Mouse (Mus musculus) hindbrain, postnatal 0 days (tissue): ENCODE measurements around the gene Spint2. TPM values are rescaled to one million over a fixed set of nuclear protein-coding genes. Genes with fewer than 3 reads are reported as not detected.
A peak's percentile ranks its signal among the peaks of the same experiment; 100 is the strongest.

ENCODE experiments used
- ATAC-seq: fragments of 200-750 bp; cut with Nextera tagmentation; 2 replicates; pipeline ENCODE4 v1.8.0; 2017; ENCODE audit warnings: mild to moderate bottlenecking, moderate TSS enrichment, moderate library complexity
- DNase-seq: peaks from one replicate; pipeline ENCODE4 v3.0.0-alpha.2; 2015; ENCODE audit warnings: low spot score
- H3K27ac ChIP-seq: fragments of 300-500 bp; sonication (generic); 2 replicates; pipeline ENCODE4 v1.5.1; 2014; ENCODE audit warnings: mild to moderate bottlenecking
- H3K27me3 ChIP-seq: fragments of 300-500 bp; sonication (generic); 2 replicates; pipeline ENCODE4 v1.6.1; 2014; ENCODE audit warnings: low read length, mixed read lengths; ENCODE audit not compliant: insufficient read depth
- H3K36me3 ChIP-seq: fragments of 300-500 bp; sonication (generic); 2 replicates; pipeline ENCODE4 v1.6.1; 2014; ENCODE audit warnings: low read length, mixed read lengths; ENCODE audit not compliant: insufficient read depth
- H3K4me1 ChIP-seq: fragments of 300-500 bp; sonication (generic); 2 replicates; pipeline ENCODE4 v1.6.1; 2014; ENCODE audit warnings: antibody characterized with exemption, low read length, mixed read lengths; ENCODE audit not compliant: insufficient read depth
- H3K4me2 ChIP-seq: fragments of 300-500 bp; sonication (generic); 2 replicates; pipeline ENCODE4 v1.6.1; 2014; ENCODE audit warnings: low read depth, mild to moderate bottlenecking, low read length, moderate library complexity, mixed read lengths
- H3K4me3 ChIP-seq: fragments of 300-500 bp; sonication (generic); 2 replicates; pipeline ENCODE4 v1.5.1; 2014; ENCODE audit warnings: low read length
- H3K9ac ChIP-seq: fragments of 300-500 bp; sonication (generic); replicated peaks from 2 replicates; pipeline ENCODE4 v1.6.1; 2014; ENCODE audit warnings: mild to moderate bottlenecking, low read length, moderate library complexity, mixed read lengths
- H3K9me3 ChIP-seq: fragments of 300-500 bp; sonication (generic); 2 replicates; pipeline ENCODE4 v1.6.1; 2016; ENCODE audit warnings: low read length, mixed read lengths
- CTCF ChIP-seq: IDR thresholded peaks from 2 replicates; pipeline ENCODE4 v1.5.1; 2016; ENCODE audit warnings: antibody characterized with exemption, control low read depth, low read depth
- WGBS: fragments of 180-500 bp; shearing (Covaris S2); extraction: QIAGEN DNeasy Blood & Tissue Kit; methylation state at CpG from one replicate; pipeline ENCODE4 v1.1.7; 2014; 5-methylcytosine and 5-hydroxymethylcytosine counted together
- polyA plus RNA-seq: library from polyadenylated mRNA; unstranded; fragments of >200 nt; fragmentation: Nextera tagmentation; extraction: Ambion mirVana; gene quantifications from 2 replicates; pipeline ENCODE4 v1.2.1, GENCODE M21; 2015
- total RNA-seq: library from RNA; depleted of rRNA; stranded (reverse); fragments of >200 nt; gene quantifications from 2 replicates; pipeline ENCODE4 v1.2.3, GENCODE M21; 2014

Gene Spint2
- total and polyA plus RNA-seq, 2 experiments from 2014 or later = 38.6 to 133 TPM

DNA sequence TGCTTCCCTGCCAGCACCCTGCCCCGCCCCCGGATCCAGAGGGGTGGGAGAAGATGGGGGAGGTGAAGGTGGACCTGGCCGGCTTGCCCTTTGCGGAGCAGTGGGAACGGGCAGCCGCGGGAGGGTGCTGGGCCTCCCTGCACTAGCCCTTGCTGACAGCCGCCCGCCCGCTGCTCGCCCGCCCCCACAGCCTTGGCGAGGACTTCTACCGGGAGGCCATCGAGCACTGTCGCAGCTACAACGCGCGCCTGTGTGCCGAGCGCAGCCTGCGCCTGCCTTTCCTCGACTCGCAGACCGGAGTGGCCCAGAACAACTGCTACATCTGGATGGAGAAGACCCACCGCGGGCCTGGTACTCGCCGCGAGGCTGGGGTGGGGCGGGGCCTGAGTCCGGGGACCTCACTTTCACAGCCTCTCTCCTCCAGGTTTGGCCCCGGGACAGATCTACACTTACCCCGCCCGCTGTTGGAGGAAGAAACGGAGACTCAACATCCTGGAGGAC is 27.6 kb upstream of the Spint2 start:
- TF ChIP-seq CTCF = no peak
- Histone ChIP-seq H3K27me3 (no peaks in the 10 kb centered on the region), H3K9ac (peak overlapping the region; percentile 72), H3K4me1 (peaks cover 18% of the 10 kb centered on the region; the same call in 1 of the 2 replicates), H3K36me3 (no peaks in the 10 kb centered on the region), H3K4me2 (peak overlapping the region; percentile 69), H3K27ac (peak overlapping the region; percentile 13; the same call in 1 of the 2 replicates), H3K9me3 (no peaks in the 10 kb centered on the region), H3K4me3 (peak overlapping the region; percentile 70)
- under 1% methylated on average over 35 of the region's 36 CpGs for WGBS
- ATAC-seq = no peak
- no peak for DNase-seq

DNA sequence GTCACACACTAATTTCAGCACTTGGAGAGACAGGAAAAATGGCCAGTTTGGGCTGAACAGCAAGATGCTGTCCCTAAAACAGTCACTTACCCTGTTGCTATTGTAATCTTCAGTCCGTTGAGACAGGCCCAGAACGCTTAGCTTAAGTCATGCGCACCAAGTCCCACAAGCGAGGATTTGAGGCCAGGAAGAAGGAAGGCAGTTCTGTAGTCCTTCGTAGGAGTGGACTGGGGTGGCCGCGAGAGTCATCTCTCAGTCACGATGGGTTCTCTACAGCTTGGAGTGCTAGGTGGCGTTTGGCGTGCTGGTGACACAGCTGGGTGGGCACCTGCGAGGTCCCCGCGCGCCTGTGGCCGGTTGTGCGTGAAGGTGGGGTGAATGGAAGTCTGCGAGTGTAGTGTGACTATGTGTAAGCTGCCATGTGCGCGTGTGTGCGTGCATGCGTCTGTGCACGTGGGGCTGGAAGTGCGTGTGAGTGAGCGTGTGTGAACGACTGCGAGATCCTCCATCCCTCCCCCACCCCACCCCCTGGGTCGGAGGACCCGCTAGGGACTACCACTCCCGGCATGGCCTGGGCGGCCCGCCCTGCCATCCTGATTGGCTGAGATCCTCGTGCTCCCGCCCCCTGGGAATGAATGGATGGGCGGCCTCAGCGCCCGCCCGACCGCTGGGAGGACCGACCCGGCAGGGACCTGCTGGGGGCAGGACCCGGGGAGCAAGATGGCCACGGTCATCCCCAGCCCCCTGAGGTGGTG is 25.8 kb upstream of the Spint2 start:
- no peaks in the 10 kb centered on the region for H3K27me3 ChIP-seq
- peak overlapping the region; percentile 76 for H3K27ac ChIP-seq
- peak; percentile 85 for ATAC-seq
- H3K4me1 ChIP-seq = peaks cover 6% of the 10 kb centered on the region; the same call in 1 of the 2 replicates
- TF ChIP-seq CTCF = peak; percentile 3; the same call in 1 of the 2 replicates
- peak; percentile 95 for DNase-seq
- peak overlapping the region; percentile 70 for H3K4me3 ChIP-seq
- peak overlapping the region; percentile 69 for H3K4me2 ChIP-seq
- no peaks in the 10 kb centered on the region for H3K36me3 ChIP-seq
- no peaks in the 10 kb centered on the region for H3K9me3 ChIP-seq
- H3K9ac ChIP-seq = peak overlapping the region; percentile 72
- 1% methylated on average over 42 of the region's 42 CpGs for WGBS

DNA sequence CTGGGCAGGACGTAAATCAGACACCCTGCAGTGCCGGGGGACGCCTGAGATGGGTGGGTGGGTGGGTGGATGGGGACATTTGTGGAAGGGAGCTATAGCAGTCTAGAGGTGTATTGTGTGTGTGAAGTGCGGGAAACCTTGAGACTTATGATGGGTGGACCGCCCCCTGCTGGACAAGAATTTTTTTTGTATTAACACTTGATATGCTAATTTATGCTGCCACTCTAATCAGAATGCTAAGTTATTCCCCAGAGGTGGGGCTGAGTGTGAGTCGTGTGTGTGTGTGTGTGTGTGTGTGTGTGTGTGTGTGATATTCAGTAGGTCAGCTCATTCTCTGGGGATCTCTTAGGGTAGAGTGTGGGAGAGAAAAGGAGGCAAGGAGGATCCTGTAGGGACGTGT is 24.9 kb upstream of the Spint2 start:
- WGBS = 16% methylated on average over 7 of the region's 7 CpGs
- Histone ChIP-seq H3K9me3 (no peaks in the 10 kb centered on the region), H3K9ac (peak overlapping the region; percentile 72; the same call in 1 of the 2 replicates), H3K27me3 (no peaks in the 10 kb centered on the region), H3K36me3 (no peaks in the 10 kb centered on the region), H3K4me3 (peak overlapping the region; percentile 70), H3K27ac (peak overlapping the region; percentile 76; the same call in 1 of the 2 replicates), H3K4me1 (peaks cover 5% of the 10 kb centered on the region; the same call in 1 of the 2 replicates), H3K4me2 (peak overlapping the region; percentile 69)
- TF ChIP-seq CTCF = peak; percentile 69
- ATAC-seq = no peak
- DNase-seq = peak; percentile 87

DNA sequence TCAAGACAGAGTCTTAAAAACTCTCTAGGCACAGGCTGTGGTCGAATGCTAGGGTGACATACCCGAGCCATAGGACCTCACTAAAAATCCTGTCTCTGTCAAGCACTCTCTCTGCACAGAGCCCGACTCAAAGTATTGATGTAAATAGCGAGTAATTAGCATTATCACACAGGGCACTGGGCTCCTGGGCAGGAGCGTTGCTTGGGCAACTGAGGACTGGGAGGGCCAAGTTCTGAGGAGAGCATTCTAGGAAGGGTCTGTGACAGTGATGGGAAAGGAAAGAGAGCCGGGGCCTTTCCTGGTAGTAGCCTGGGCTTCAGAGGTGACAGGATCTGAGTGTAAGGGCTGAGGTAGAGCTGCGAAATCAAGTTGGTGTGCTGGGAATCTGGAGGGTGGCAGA is 24.4 kb upstream of the Spint2 start:
- Histone ChIP-seq H3K4me1 (peaks cover 5% of the 10 kb centered on the region; the same call in 1 of the 2 replicates), H3K36me3 (no peaks in the 10 kb centered on the region), H3K9me3 (no peaks in the 10 kb centered on the region), H3K4me2 (peak overlapping the region; percentile 69), H3K9ac (no peak overlapping the region; the same call in 1 of the 2 replicates), H3K4me3 (0 out of 2 replicates have a peak overlapping the region, but pooled peaks have one; percentile 51), H3K27me3 (no peaks in the 10 kb centered on the region), H3K27ac (no peak overlapping the region)
- 13% methylated on average over 7 of the region's 7 CpGs for WGBS
- DNase-seq (no peak), ATAC-seq (no peak)
- no peak for TF ChIP-seq CTCF

DNA sequence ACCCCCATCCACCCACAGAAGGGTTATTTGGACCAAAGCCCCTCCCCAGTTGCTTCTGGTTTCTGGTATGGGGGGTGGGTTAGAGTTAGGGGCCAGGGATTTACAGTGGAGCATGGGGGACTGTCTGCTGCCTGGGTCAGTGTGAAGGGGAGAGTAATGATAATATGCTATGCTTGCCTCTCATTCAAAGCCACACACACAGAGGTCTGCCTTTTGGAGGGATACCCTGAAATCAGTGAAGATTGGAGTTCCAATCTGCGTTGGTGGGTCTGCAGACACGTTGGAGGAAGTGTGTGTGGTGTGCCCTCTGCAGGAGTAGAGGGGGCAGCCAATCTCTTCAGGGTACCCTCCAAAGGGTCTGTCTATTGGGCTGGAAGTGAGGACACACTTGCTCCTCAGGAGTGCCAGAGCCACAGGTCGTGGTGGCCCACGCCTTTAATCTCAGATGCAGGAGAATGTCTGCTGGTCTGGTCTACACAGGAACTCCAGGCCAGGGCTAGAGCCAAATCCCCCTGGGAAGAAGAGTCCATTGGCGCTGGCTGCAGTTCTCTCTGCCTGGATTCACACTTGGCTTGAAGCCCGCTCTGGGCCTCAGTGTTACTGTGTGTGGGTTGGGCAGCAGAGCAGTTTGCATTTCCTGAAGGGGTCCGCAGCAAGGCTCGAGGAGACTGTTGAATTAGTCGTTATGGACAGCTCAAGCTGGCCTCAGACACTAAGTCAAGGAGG is 23.7 kb upstream of the Spint2 start:
- Histone ChIP-seq H3K36me3 (no peaks in the 10 kb centered on the region), H3K27me3 (no peaks in the 10 kb centered on the region), H3K9ac (peak overlapping the region; percentile 58), H3K4me3 (peak overlapping the region; percentile 51), H3K4me1 (peaks cover 5% of the 10 kb centered on the region; the same call in 1 of the 2 replicates), H3K27ac (peak overlapping the region; percentile 78), H3K9me3 (no peaks in the 10 kb centered on the region), H3K4me2 (peak overlapping the region; percentile 69)
- ATAC-seq (no peak), DNase-seq (peak; percentile 60)
- 12% methylated on average over 9 of the region's 9 CpGs for WGBS
- TF ChIP-seq CTCF = peak; percentile 17; the same call in 1 of the 2 replicates

DNA sequence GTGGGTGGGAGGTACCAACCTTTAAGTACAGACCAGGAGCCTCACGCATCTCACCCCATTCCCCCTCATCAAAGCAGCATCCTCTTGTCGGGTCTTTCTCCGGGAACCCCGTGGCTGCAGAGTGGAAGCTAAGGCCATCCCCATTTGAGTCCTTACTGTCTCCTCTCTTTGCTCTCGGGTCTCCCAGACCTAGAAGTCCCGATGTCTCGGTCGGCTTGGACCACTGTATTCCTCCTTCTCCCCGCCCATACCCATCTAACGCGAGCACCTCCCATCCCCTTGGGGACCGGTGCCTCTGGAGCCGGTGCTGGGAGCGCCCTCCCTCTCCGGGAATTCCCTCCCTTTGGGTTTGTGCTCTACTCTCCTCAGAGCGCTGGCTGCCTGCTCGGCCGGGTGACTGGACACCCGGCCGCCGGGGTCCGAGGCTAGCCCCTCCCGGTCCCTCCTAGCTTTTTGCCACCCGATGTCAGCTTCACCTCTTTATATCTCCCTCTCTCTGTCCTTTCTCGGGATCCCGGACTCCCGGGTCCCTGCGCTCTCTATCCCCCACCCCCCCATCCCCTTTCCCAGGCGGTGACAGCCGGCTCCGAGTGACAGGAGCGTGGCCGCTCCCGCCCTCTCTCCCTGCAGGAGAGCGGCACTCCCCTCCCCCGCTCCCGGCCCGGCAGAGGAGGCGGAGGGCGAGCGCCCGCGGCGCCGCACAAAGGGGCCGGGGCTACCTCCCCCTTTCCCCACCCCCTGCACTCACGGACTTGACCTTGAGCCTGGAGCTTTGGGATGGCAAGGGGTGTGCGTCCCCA is 23.0 kb upstream of the Spint2 start:
- DNase-seq (peak; percentile 64), ATAC-seq (no peak)
- H3K9me3 ChIP-seq = no peaks in the 10 kb centered on the region
- H3K4me2 ChIP-seq = peak overlapping the region; percentile 69
- H3K4me1 ChIP-seq = peaks cover 5% of the 10 kb centered on the region; the same call in 1 of the 2 replicates
- H3K27me3 ChIP-seq = no peaks in the 10 kb centered on the region
- H3K9ac ChIP-seq = peak overlapping the region; percentile 58
- peak overlapping the region; percentile 78 for H3K27ac ChIP-seq
- no peak for TF ChIP-seq CTCF
- under 1% methylated on average over 48 of the region's 48 CpGs for WGBS
- no peaks in the 10 kb centered on the region for H3K36me3 ChIP-seq
- peak overlapping the region; percentile 51 for H3K4me3 ChIP-seq
